Comparison of ENCODE assay signal across 8 mouse cellular contexts in genomic region chr9:107983421-107983890, GRCm38 (mm10). TPM values are rescaled to one million over a fixed set of nuclear protein-coding genes. Genes with fewer than 3 reads are reported as not detected.
DNase-seq lines count a peak whose midpoint lies in the region; ATAC-seq and TF ChIP-seq lines count a peak whose summit lies in the region.

No protein-coding gene starts in this region.

- peak; percentile 62 to 79 for DNase-seq in frontal cortex, postnatal 10 days (ENCODE audit: low spot score in 2 of 2)
- no peak for DNase-seq in frontal cortex, adult 2 months (ENCODE audit: extremely low spot score in 1 of 2, low spot score in 1 of 2)
- DNase-seq in embryo, embryonic 9.5 days (ENCODE audit: extremely low spot score) = peak; percentile 85
- DNase-seq in heart, embryonic 10.5 days (ENCODE audit: low spot score) = peak; percentile 92
- peak; percentile 94 for DNase-seq in kidney, adult 2 months
- peak; percentile 70 for DNase-seq in neural tube, embryonic 10.5 days (ENCODE audit: extremely low spot score, low spot score)
- DNase-seq in thymus, adult 18-20 months = peak; percentile 42 to 58

- no peaks in the 10 kb centered on the region for H3K27me3 ChIP-seq in heart, embryonic 10.5 days (ENCODE audit: insufficient read depth, poor library complexity, severe bottlenecking)
- H3K27me3 ChIP-seq in kidney, adult 2 months (replicated peaks; ENCODE audit: control insufficient read depth, insufficient read depth, low read length) = no peaks in the 10 kb centered on the region
- no peaks in the 10 kb centered on the region for H3K27me3 ChIP-seq in liver, embryonic 12.5 days (replicated peaks)

- 4% methylated on average over 4 of the region's 4 CpGs for WGBS in heart, embryonic 10.5 days
- 33% methylated on average over 4 of the region's 4 CpGs for WGBS in kidney, adult 2 months
- WGBS in liver, embryonic 12.5 days (ENCODE audit: insufficient replicate concordance) = 8% methylated on average over 4 of the region's 4 CpGs

- H3K4me2 ChIP-seq in liver, embryonic 12.5 days = peak overlapping the region; percentile 86

- H3K27ac ChIP-seq in heart, embryonic 10.5 days = peak overlapping the region; percentile 92
- H3K27ac ChIP-seq in kidney, adult 2 months (ENCODE audit: insufficient read depth, low read depth, low read length) = peak overlapping the region; percentile 98
- H3K27ac ChIP-seq in liver, embryonic 12.5 days = peak overlapping the region; percentile 98

- no peaks in the 10 kb centered on the region for H3K9me3 ChIP-seq in heart, embryonic 10.5 days
- H3K9me3 ChIP-seq in liver, embryonic 12.5 days (replicated peaks) = no peaks in the 10 kb centered on the region

- peaks cover 24% of the 10 kb centered on the region for H3K36me3 ChIP-seq in heart, embryonic 10.5 days
- H3K36me3 ChIP-seq in kidney, adult 2 months (ENCODE audit: control insufficient read depth, insufficient read depth, low read length) = no peaks in the 10 kb centered on the region
- peaks cover 65% of the 10 kb centered on the region for H3K36me3 ChIP-seq in liver, embryonic 12.5 days

- ATAC-seq in liver, embryonic 12.5 days = no peak

- peaks cover 60% of the 10 kb centered on the region for H3K4me1 ChIP-seq in heart, embryonic 10.5 days
- H3K4me1 ChIP-seq in kidney, adult 2 months (ENCODE audit: control insufficient read depth, insufficient read depth, low read length) = no peaks in the 10 kb centered on the region; the same call in 1 of the 2 replicates
- H3K4me1 ChIP-seq in liver, embryonic 12.5 days = peaks cover 87% of the 10 kb centered on the region

- TF ChIP-seq POLR2A in kidney, adult 2 months (IDR thresholded peaks at IDR 0.05; ENCODE audit: low read depth, low read length) = peak; percentile 38

- H3K9ac ChIP-seq in liver, embryonic 12.5 days = peak overlapping the region; percentile 93

- H3K4me3 ChIP-seq in heart, embryonic 10.5 days = peak overlapping the region; percentile 86
- H3K4me3 ChIP-seq in kidney, adult 2 months (ENCODE audit: insufficient read depth, low read depth, low read length) = peak overlapping the region; percentile 30; the same call in 1 of the 2 replicates
- H3K4me3 ChIP-seq in liver, embryonic 12.5 days = peak overlapping the region; percentile 82

- no peak for TF ChIP-seq CTCF in kidney, adult 2 months (conservative IDR thresholded peaks at IDR 0.05; ENCODE audit: insufficient read depth, insufficient read length, low read depth, low read length)

RNA-seq across cellular contexts. Expression of gene Gm20661, which starts 0.6 kb away (rescaled TPM):
- 0.18 and 0.34 TPM in 2 replicates for polyA plus RNA-seq in frontal cortex, adult 2 months (2012; rRNA removed)
- 2.2 and 3.4 TPM in 2 replicates for polyA plus RNA-seq in heart, embryonic 10.5 days (2016; fragmentation: Nextera tagmentation; extraction: Ambion mirVana)
- 0.11 and 0.14 TPM in 2 replicates for polyA plus RNA-seq in kidney, adult 2 months (2012; rRNA removed)
- 1.2 and 1.4 TPM in 2 replicates for polyA plus RNA-seq in liver, embryonic 12.5 days (2016; fragmentation: Nextera tagmentation; extraction: Ambion mirVana)

RNA-seq across cellular contexts. Expression of gene Inka1, which starts 2.2 kb away (rescaled TPM):
- polyA plus RNA-seq in frontal cortex, adult 2 months (2012; rRNA removed) = 6.1 and 8.2 TPM in 2 replicates
- 58.7 and 71.1 TPM in 2 replicates for polyA plus RNA-seq in heart, embryonic 10.5 days (2016; fragmentation: Nextera tagmentation; extraction: Ambion mirVana)
- polyA plus RNA-seq in kidney, adult 2 months (2012; rRNA removed) = 7.9 and 10.0 TPM in 2 replicates
- polyA plus RNA-seq in liver, embryonic 12.5 days (2016; fragmentation: Nextera tagmentation; extraction: Ambion mirVana) = 64.3 and 68.7 TPM in 2 replicates

RNA-seq across cellular contexts. Expression of gene Uba7, which starts 8.2 kb away (rescaled TPM):
- 15.6 and 16.7 TPM in 2 replicates for polyA plus RNA-seq in frontal cortex, adult 2 months (2012; rRNA removed)
- 29.4 and 33.6 TPM in 2 replicates for polyA plus RNA-seq in heart, embryonic 10.5 days (2016; fragmentation: Nextera tagmentation; extraction: Ambion mirVana)
- polyA plus RNA-seq in kidney, adult 2 months (2012; rRNA removed) = 42.4 and 43.0 TPM in 2 replicates
- polyA plus RNA-seq in liver, embryonic 12.5 days (2016; fragmentation: Nextera tagmentation; extraction: Ambion mirVana) = 63.1 and 63.7 TPM in 2 replicates

RNA-seq across cellular contexts. Expression of gene Cdhr4, which starts 8.8 kb away (rescaled TPM):
- polyA plus RNA-seq in frontal cortex, adult 2 months (2012; rRNA removed) = 1.5 and 2.8 TPM in 2 replicates
- polyA plus RNA-seq in heart, embryonic 10.5 days (2016; fragmentation: Nextera tagmentation; extraction: Ambion mirVana) = 4.0 and 5.2 TPM in 2 replicates
- polyA plus RNA-seq in kidney, adult 2 months (2012; rRNA removed) = 0.94 and 2.6 TPM in 2 replicates
- 2.6 and 3.7 TPM in 2 replicates for polyA plus RNA-seq in liver, embryonic 12.5 days (2016; fragmentation: Nextera tagmentation; extraction: Ambion mirVana)

RNA-seq across cellular contexts. Expression of gene Gm20662, which starts 12.7 kb away (rescaled TPM):
- polyA plus RNA-seq in frontal cortex, adult 2 months (2012; rRNA removed) = 7.1 and 7.7 TPM in 2 replicates
- polyA plus RNA-seq in heart, embryonic 10.5 days (2016; fragmentation: Nextera tagmentation; extraction: Ambion mirVana) = 0.69 and 1.0 TPM in 2 replicates
- 0.55 and 2.5 TPM in 2 replicates for polyA plus RNA-seq in kidney, adult 2 months (2012; rRNA removed)
- polyA plus RNA-seq in liver, embryonic 12.5 days (2016; fragmentation: Nextera tagmentation; extraction: Ambion mirVana) = 0.69 and 0.75 TPM in 2 replicates

Comparison
In these comparisons a context has a peak if more than half of its experiments do, and no peak if none do; other contexts are left out.
1. DNase-seq: peak in frontal cortex, postnatal 10 days (2 of 2), embryo, embryonic 9.5 days (single experiment), heart, embryonic 10.5 days (single experiment), kidney, adult 2 months (single experiment), neural tube, embryonic 10.5 days (single experiment) and thymus, adult 18-20 months (2 of 2); none in frontal cortex, adult 2 months (0 of 2).
2. H3K4me3 ChIP-seq: peak in every context shown above with its lines; median percentile 86 in heart, embryonic 10.5 days; 82 in liver, embryonic 12.5 days; 30 in kidney, adult 2 months.
3. Peak in every context shown above with its lines, with median percentiles within 50 percentile points of each other: H3K27ac ChIP-seq.